Comparison of ENCODE assay signal across 9 mouse cellular contexts in genomic region chr12:74284020-74284684, GRCm38 (mm10). TPM values are rescaled to one million over a fixed set of nuclear protein-coding genes. Genes with fewer than 3 reads are reported as not detected.
DNase-seq lines count a peak whose midpoint lies in the region; ATAC-seq and TF ChIP-seq lines count a peak whose summit lies in the region.
"Had no signal": no experiment of that assay in that cellular context is flagged by ENCODE, and none has a peak within 500 bp of the region (broad histone marks: within the 10 kb centered on the region; RNA-seq: fewer than 3 reads in every experiment).

No protein-coding gene starts in this region.

- peak; percentile 94 for DNase-seq in R1 (ENCODE audit: low read depth, low spot score)
- peak; percentile 61 for DNase-seq in gastrocnemius, adult 2 months
- peak; percentile 93 for DNase-seq in layer of hippocampus, postnatal 36 days
- DNase-seq in lung, postnatal 10 days: peak; percentile 79
- peak; percentile 77 for DNase-seq in retina, postnatal 7 days (ENCODE audit: low read depth, low spot score)
- DNase-seq in urinary bladder, postnatal 36 days (ENCODE audit: low spot score in 2 of 2): peak; percentile 27 to 62

- H3K4me3 ChIP-seq in gastrocnemius, adult 2 months: peak overlapping the region; percentile 55
- H3K4me3 ChIP-seq in hindbrain, embryonic 15.5 days: peak overlapping the region; percentile 50

- 0 out of 2 replicates have a peak, but pooled peaks cover 4% of the 10 kb centered on the region for H3K27me3 ChIP-seq in hindbrain, embryonic 15.5 days
- H3K27me3 ChIP-seq: CH12.LX had no signal

- peak; percentile 32; the same call in 1 of the 2 replicates for TF ChIP-seq CTCF in gastrocnemius, adult 2 months (IDR thresholded peaks at IDR 0.05)

- peak; percentile 89 for ATAC-seq in common myeloid progenitor, adult 5-6 weeks (replicated peaks; ENCODE audit: low read depth, poor library complexity, severe bottlenecking)
- ATAC-seq in hindbrain, embryonic 15.5 days (ENCODE audit: low FRiP score, low read depth): peak; percentile 94

- intact Hi-C loops in gastrocnemius, adult 2 months (cut with DNase I): no loop called here

- H3K27ac ChIP-seq in gastrocnemius, adult 2 months: no peak overlapping the region
- H3K27ac ChIP-seq in hindbrain, embryonic 15.5 days (replicated peaks): no peak overlapping the region; the same call in 1 of the 2 replicates

- no peaks in the 10 kb centered on the region for H3K9me3 ChIP-seq in hindbrain, embryonic 15.5 days

- peaks cover 21% of the 10 kb centered on the region for H3K4me1 ChIP-seq in hindbrain, embryonic 15.5 days (replicated peaks)

- H3K9ac ChIP-seq in hindbrain, embryonic 15.5 days: peak overlapping the region; percentile 31

- H3K4me2 ChIP-seq in hindbrain, embryonic 15.5 days: peak overlapping the region; percentile 89

- WGBS in hindbrain, embryonic 15.5 days: under 1% methylated on average over 49 of the region's 49 CpGs

- H3K36me3 ChIP-seq in hindbrain, embryonic 15.5 days: no peaks in the 10 kb centered on the region

RNA-seq across cellular contexts. Expression of gene Gm11042, which starts 32.0 kb away (rescaled TPM):
- not detected in 2 replicates for total RNA-seq in common myeloid progenitor, adult 5-6 weeks (2017)
- not detected for total RNA-seq in gastrocnemius, adult 2 months (2021)
- polyA plus RNA-seq in hindbrain, embryonic 15.5 days (2015; fragmentation: Nextera tagmentation; extraction: Ambion mirVana): not detected in 2 replicates
- total RNA-seq in layer of hippocampus, postnatal 36 days (2021): not detected
- total RNA-seq: CH12.LX had no signal
